Mouse (Mus musculus): ENCODE data around the gene B3gntl1. TPM values are rescaled to one million over a fixed set of nuclear protein-coding genes. Genes with fewer than 3 reads are reported as not detected.

Gene B3gntl1
- polyA plus RNA-seq, 1 experiment from 2014 or later, result 6.5 TPM

- DNase-seq (no peak), ATAC-seq (ENCODE audit: low FRiP score, low TSS enrichment) (no peak)
- H3K4me1 ChIP-seq (ENCODE audit: control insufficient read depth, insufficient read depth, low read length), result no peaks in the 10 kb centered on the region
- no peak overlapping the region for H3K9ac ChIP-seq (replicated peaks; ENCODE audit: low read length)
- H3K4me3 ChIP-seq (replicated peaks; ENCODE audit: low read depth, low read length), result no peak overlapping the region
- H3K27ac ChIP-seq (replicated peaks; ENCODE audit: low read depth, low read length), result no peak overlapping the region
- no peaks in the 10 kb centered on the region for H3K27me3 ChIP-seq (ENCODE audit: control insufficient read depth, insufficient read depth, low read length)
- no peak overlapping the region for H3K4me2 ChIP-seq (ENCODE audit: low read length)
- no peaks in the 10 kb centered on the region for H3K36me3 ChIP-seq (ENCODE audit: control insufficient read depth, insufficient read depth, low read length)
- 92% methylated on average over 2 of the region's 2 CpGs for WGBS
- H3K9me3 ChIP-seq (ENCODE audit: control insufficient read depth, low read length), result no peaks in the 10 kb centered on the region
These were observed 15.1 kb upstream of the B3gntl1 start for GRCm38 (mm10) chr11:121688024-121688423.

GRCm38 (mm10) chr11:121686674-121687073 lies 13.7 kb upstream of the B3gntl1 start:
- ATAC-seq (ENCODE audit: low FRiP score, low TSS enrichment) (no peak), DNase-seq (no peak)
- Histone ChIP-seq H3K4me2 (ENCODE audit: low read length) (no peak overlapping the region), H3K36me3 (ENCODE audit: control insufficient read depth, insufficient read depth, low read length) (no peaks in the 10 kb centered on the region), H3K27me3 (ENCODE audit: control insufficient read depth, insufficient read depth, low read length) (no peaks in the 10 kb centered on the region), H3K27ac (replicated peaks; ENCODE audit: low read depth, low read length) (no peak overlapping the region), H3K4me3 (replicated peaks; ENCODE audit: low read depth, low read length) (no peak overlapping the region), H3K9ac (replicated peaks; ENCODE audit: low read length) (no peak overlapping the region), H3K9me3 (ENCODE audit: control insufficient read depth, low read length) (no peaks in the 10 kb centered on the region), H3K4me1 (ENCODE audit: control insufficient read depth, insufficient read depth, low read length) (no peaks in the 10 kb centered on the region)
- 87% methylated on average over 5 of the region's 5 CpGs for WGBS

GRCm38 (mm10) chr11:121686091-121686490 lies 13.1 kb upstream of the B3gntl1 start:
- no peaks in the 10 kb centered on the region for H3K27me3 ChIP-seq (ENCODE audit: control insufficient read depth, insufficient read depth, low read length)
- no peak overlapping the region for H3K4me2 ChIP-seq (ENCODE audit: low read length)
- no peak overlapping the region for H3K4me3 ChIP-seq (replicated peaks; ENCODE audit: low read depth, low read length)
- H3K27ac ChIP-seq (replicated peaks; ENCODE audit: low read depth, low read length), result no peak overlapping the region
- DNase-seq (no peak), ATAC-seq (ENCODE audit: low FRiP score, low TSS enrichment) (no peak)
- 76% methylated on average over 4 of the region's 4 CpGs for WGBS
- no peaks in the 10 kb centered on the region for H3K36me3 ChIP-seq (ENCODE audit: control insufficient read depth, insufficient read depth, low read length)
- H3K9me3 ChIP-seq (ENCODE audit: control insufficient read depth, low read length), result no peaks in the 10 kb centered on the region
- H3K4me1 ChIP-seq (ENCODE audit: control insufficient read depth, insufficient read depth, low read length), result no peaks in the 10 kb centered on the region
- no peak overlapping the region for H3K9ac ChIP-seq (replicated peaks; ENCODE audit: low read length)

GRCm38 (mm10) chr11:121685491-121686001 lies 12.6 kb upstream of the B3gntl1 start:
- Histone ChIP-seq H3K9me3 (ENCODE audit: control insufficient read depth, low read length) (no peaks in the 10 kb centered on the region), H3K9ac (replicated peaks; ENCODE audit: low read length) (no peak overlapping the region), H3K4me1 (ENCODE audit: control insufficient read depth, insufficient read depth, low read length) (no peaks in the 10 kb centered on the region), H3K4me2 (ENCODE audit: low read length) (no peak overlapping the region), H3K27me3 (ENCODE audit: control insufficient read depth, insufficient read depth, low read length) (no peaks in the 10 kb centered on the region), H3K27ac (replicated peaks; ENCODE audit: low read depth, low read length) (no peak overlapping the region), H3K4me3 (replicated peaks; ENCODE audit: low read depth, low read length) (no peak overlapping the region), H3K36me3 (ENCODE audit: control insufficient read depth, insufficient read depth, low read length) (no peaks in the 10 kb centered on the region)
- WGBS, result 85% methylated on average over 6 of the region's 6 CpGs
- ATAC-seq (ENCODE audit: low FRiP score, low TSS enrichment) (no peak), DNase-seq (no peak)

GRCm38 (mm10) chr11:121683243-121683642 lies 10.3 kb upstream of the B3gntl1 start:
- no peak overlapping the region for H3K9ac ChIP-seq (replicated peaks; ENCODE audit: low read length)
- peak; percentile 21 for DNase-seq
- H3K4me1 ChIP-seq (ENCODE audit: control insufficient read depth, insufficient read depth, low read length), result no peaks in the 10 kb centered on the region
- no peak for ATAC-seq (ENCODE audit: low FRiP score, low TSS enrichment)
- no peak overlapping the region for H3K27ac ChIP-seq (replicated peaks; ENCODE audit: low read depth, low read length)
- no peaks in the 10 kb centered on the region for H3K36me3 ChIP-seq (ENCODE audit: control insufficient read depth, insufficient read depth, low read length)
- no peaks in the 10 kb centered on the region for H3K27me3 ChIP-seq (ENCODE audit: control insufficient read depth, insufficient read depth, low read length)
- H3K4me3 ChIP-seq (replicated peaks; ENCODE audit: low read depth, low read length), result no peak overlapping the region
- WGBS, result 64% methylated on average over 3 of the region's 3 CpGs
- no peaks in the 10 kb centered on the region for H3K9me3 ChIP-seq (ENCODE audit: control insufficient read depth, low read length)
- H3K4me2 ChIP-seq (ENCODE audit: low read length), result no peak overlapping the region

GRCm38 (mm10) chr11:121680750-121681149 lies 7.8 kb upstream of the B3gntl1 start:
- no peak overlapping the region for H3K27ac ChIP-seq (replicated peaks; ENCODE audit: low read depth, low read length)
- H3K4me1 ChIP-seq (ENCODE audit: control insufficient read depth, insufficient read depth, low read length), result no peaks in the 10 kb centered on the region
- no peak overlapping the region for H3K4me3 ChIP-seq (replicated peaks; ENCODE audit: low read depth, low read length)
- H3K9me3 ChIP-seq (ENCODE audit: control insufficient read depth, low read length), result no peaks in the 10 kb centered on the region
- DNase-seq (no peak), ATAC-seq (ENCODE audit: low FRiP score, low TSS enrichment) (no peak)
- WGBS, result 84% methylated on average over 5 of the region's 5 CpGs
- no peak overlapping the region for H3K4me2 ChIP-seq (ENCODE audit: low read length)
- no peak overlapping the region for H3K9ac ChIP-seq (replicated peaks; ENCODE audit: low read length)
- H3K27me3 ChIP-seq (ENCODE audit: control insufficient read depth, insufficient read depth, low read length), result no peaks in the 10 kb centered on the region
- H3K36me3 ChIP-seq (ENCODE audit: control insufficient read depth, insufficient read depth, low read length), result no peaks in the 10 kb centered on the region

GRCm38 (mm10) chr11:121679581-121679980 lies 6.6 kb upstream of the B3gntl1 start:
- Histone ChIP-seq H3K4me1 (ENCODE audit: control insufficient read depth, insufficient read depth, low read length) (no peaks in the 10 kb centered on the region), H3K27ac (replicated peaks; ENCODE audit: low read depth, low read length) (no peak overlapping the region), H3K4me2 (ENCODE audit: low read length) (no peak overlapping the region), H3K4me3 (replicated peaks; ENCODE audit: low read depth, low read length) (no peak overlapping the region), H3K27me3 (ENCODE audit: control insufficient read depth, insufficient read depth, low read length) (no peaks in the 10 kb centered on the region), H3K9ac (replicated peaks; ENCODE audit: low read length) (no peak overlapping the region), H3K36me3 (ENCODE audit: control insufficient read depth, insufficient read depth, low read length) (no peaks in the 10 kb centered on the region), H3K9me3 (ENCODE audit: control insufficient read depth, low read length) (no peaks in the 10 kb centered on the region)
- WGBS, result 82% methylated on average over 2 of the region's 2 CpGs
- no peak for DNase-seq
- ATAC-seq (ENCODE audit: low FRiP score, low TSS enrichment), result no peak

DNA sequence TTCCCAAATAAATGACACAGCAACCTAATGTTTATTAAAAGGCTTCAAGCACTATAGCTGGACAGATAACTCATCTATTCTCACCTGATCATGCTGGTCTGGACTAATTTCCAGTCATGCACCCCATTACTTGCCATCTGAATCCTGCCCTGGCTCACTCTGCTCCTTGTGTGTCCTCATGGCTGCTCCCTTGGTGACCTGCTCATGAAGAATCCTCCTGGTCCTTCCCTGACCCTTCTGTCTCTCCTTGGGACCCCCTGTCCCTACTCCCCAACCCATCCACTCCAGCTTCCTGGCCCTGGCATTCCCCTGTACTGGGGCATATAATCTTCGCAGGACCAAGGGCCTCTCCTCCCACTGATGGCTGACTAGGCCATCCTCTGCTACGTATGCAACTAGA lies 3.9 kb upstream of the B3gntl1 start:
- WGBS, result 91% methylated on average over 2 of the region's 2 CpGs
- no peak overlapping the region for H3K4me3 ChIP-seq (replicated peaks; ENCODE audit: low read depth, low read length)
- H3K36me3 ChIP-seq (ENCODE audit: control insufficient read depth, insufficient read depth, low read length), result no peaks in the 10 kb centered on the region
- no peak overlapping the region for H3K27ac ChIP-seq (replicated peaks; ENCODE audit: low read depth, low read length)
- H3K4me2 ChIP-seq (ENCODE audit: low read length), result no peak overlapping the region
- ATAC-seq (ENCODE audit: low FRiP score, low TSS enrichment), result no peak
- H3K9me3 ChIP-seq (ENCODE audit: control insufficient read depth, low read length), result no peaks in the 10 kb centered on the region
- H3K4me1 ChIP-seq (ENCODE audit: control insufficient read depth, insufficient read depth, low read length), result peaks cover 3% of the 10 kb centered on the region; the same call in 1 of the 2 replicates
- H3K27me3 ChIP-seq (ENCODE audit: control insufficient read depth, insufficient read depth, low read length), result no peaks in the 10 kb centered on the region
- no peak overlapping the region for H3K9ac ChIP-seq (replicated peaks; ENCODE audit: low read length)
- DNase-seq, result no peak

GRCm38 (mm10) chr11:121673629-121674028 lies 676 bp upstream of the B3gntl1 start:
- 78% methylated on average over 7 of the region's 7 CpGs for WGBS
- Histone ChIP-seq H3K9me3 (ENCODE audit: control insufficient read depth, low read length) (no peaks in the 10 kb centered on the region), H3K36me3 (ENCODE audit: control insufficient read depth, insufficient read depth, low read length) (no peaks in the 10 kb centered on the region), H3K9ac (replicated peaks; ENCODE audit: low read length) (peak overlapping the region; percentile 53; the same call in 1 of the 2 replicates), H3K27ac (replicated peaks; ENCODE audit: low read depth, low read length) (peak overlapping the region; percentile 90), H3K4me2 (ENCODE audit: low read length) (peak overlapping the region; percentile 60), H3K4me3 (replicated peaks; ENCODE audit: low read depth, low read length) (peak overlapping the region; percentile 66), H3K4me1 (ENCODE audit: control insufficient read depth, insufficient read depth, low read length) (peaks cover 3% of the 10 kb centered on the region; the same call in 1 of the 2 replicates), H3K27me3 (ENCODE audit: control insufficient read depth, insufficient read depth, low read length) (no peaks in the 10 kb centered on the region)
- DNase-seq (peak; percentile 29), ATAC-seq (ENCODE audit: low FRiP score, low TSS enrichment) (peak; percentile 7; the same call in 1 of the 2 replicates)

Data from midbrain, embryonic 14.5 days (tissue).